Mouse (Mus musculus) C2C12 (cell line): Measurements from ENCODE around the gene Vps11. TPM values are rescaled to one million over a fixed set of nuclear protein-coding genes. Genes with fewer than 3 reads are reported as not detected.
A peak's percentile ranks its signal among the peaks of the same experiment; 100 is the strongest.

Experiments used
- H3K27me3 ChIP-seq: one replicate; pipeline ENCODE4 v1.6.1; 2011; ENCODE audit not compliant: control insufficient read depth, insufficient read depth, insufficient read length
- H3K36me3 ChIP-seq: one replicate; pipeline ENCODE4 v1.6.1; 2011; ENCODE audit not compliant: control insufficient read depth, insufficient read depth
- H3K4me3 ChIP-seq: one replicate; pipeline ENCODE4 v1.5.1; 2011; ENCODE audit warnings: mild to moderate bottlenecking, control low read depth; ENCODE audit not compliant: poor library complexity, insufficient read depth, severe bottlenecking
- H3K79me2 ChIP-seq: one replicate; pipeline ENCODE4 v1.6.1; 2011; ENCODE audit not compliant: control insufficient read depth, insufficient read depth
- H3K79me3 ChIP-seq: one replicate; pipeline ENCODE4 v1.6.1; 2011; ENCODE audit warnings: low read depth, control low read depth
- H3ac ChIP-seq: one replicate; pipeline ENCODE3; 2011; ENCODE audit warnings: low read depth; ENCODE audit not compliant: control insufficient read depth, insufficient read length
- CEBPB ChIP-seq: IDR thresholded peaks from one replicate; pipeline ENCODE4 v1.6.1; 2011; ENCODE audit warnings: low read depth, mild to moderate bottlenecking, control low read depth, moderate library complexity
- CTCF ChIP-seq: IDR thresholded peaks from one replicate; pipeline ENCODE4 v1.5.1; 2011; ENCODE audit not compliant: control insufficient read depth, insufficient read depth, insufficient read length
- FOSL1 ChIP-seq: IDR thresholded peaks from one replicate; pipeline ENCODE4 v1.8.0; 2011; ENCODE audit warnings: mild to moderate bottlenecking, low read length; ENCODE audit not compliant: poor library complexity, insufficient read depth, severe bottlenecking
- MAX ChIP-seq: IDR thresholded peaks from one replicate; pipeline ENCODE4 v1.6.1; 2011; ENCODE audit warnings: mild to moderate bottlenecking, control low read depth
- MYOD1 ChIP-seq: IDR thresholded peaks from one replicate; pipeline ENCODE4 v1.6.1; 2011; ENCODE audit warnings: low read depth; ENCODE audit not compliant: control insufficient read depth, insufficient read length
- MYOG ChIP-seq: IDR thresholded peaks from one replicate; pipeline ENCODE4 v1.6.1; 2011; ENCODE audit not compliant: control insufficient read depth, insufficient read length; ENCODE audit errors: extremely low read depth
- USF1 ChIP-seq: IDR thresholded peaks from one replicate; pipeline ENCODE4 v1.6.1; 2011; ENCODE audit warnings: low read depth, mild to moderate bottlenecking, control low read depth, moderate library complexity
- polyA plus RNA-seq: library from polyadenylated mRNA; unstranded; fragments of >200 nt; fragmentation: generic; extraction: Trizol; gene quantifications from one replicate; pipeline ENCODE4 v1.2.1, GENCODE M21; 2012; ENCODE audit warnings: missing spikeins

The Vps11 gene
- polyA plus RNA-seq, 1 experiment: 26.1 TPM

GRCm38 (mm10) chr9:44336093-44336406 is 25.4 kb downstream of the Vps11 start:
- peaks cover 34% of the 10 kb centered on the region for H3K79me2 ChIP-seq
- H3K79me3 ChIP-seq: peaks cover 23% of the 10 kb centered on the region
- peaks cover 66% of the 10 kb centered on the region for H3K36me3 ChIP-seq
- no peak for TF ChIP-seq USF1
- no peak for TF ChIP-seq CEBPB
- no peak for TF ChIP-seq CTCF
- TF ChIP-seq MYOG: no peak
- TF ChIP-seq FOSL1: no peak
- TF ChIP-seq MAX: no peak
- TF ChIP-seq MYOD1: no peak
- peak overlapping the region; percentile 86 for H3ac ChIP-seq
- H3K4me3 ChIP-seq: peak overlapping the region; percentile 86
- H3K27me3 ChIP-seq: no peaks in the 10 kb centered on the region

DNA sequence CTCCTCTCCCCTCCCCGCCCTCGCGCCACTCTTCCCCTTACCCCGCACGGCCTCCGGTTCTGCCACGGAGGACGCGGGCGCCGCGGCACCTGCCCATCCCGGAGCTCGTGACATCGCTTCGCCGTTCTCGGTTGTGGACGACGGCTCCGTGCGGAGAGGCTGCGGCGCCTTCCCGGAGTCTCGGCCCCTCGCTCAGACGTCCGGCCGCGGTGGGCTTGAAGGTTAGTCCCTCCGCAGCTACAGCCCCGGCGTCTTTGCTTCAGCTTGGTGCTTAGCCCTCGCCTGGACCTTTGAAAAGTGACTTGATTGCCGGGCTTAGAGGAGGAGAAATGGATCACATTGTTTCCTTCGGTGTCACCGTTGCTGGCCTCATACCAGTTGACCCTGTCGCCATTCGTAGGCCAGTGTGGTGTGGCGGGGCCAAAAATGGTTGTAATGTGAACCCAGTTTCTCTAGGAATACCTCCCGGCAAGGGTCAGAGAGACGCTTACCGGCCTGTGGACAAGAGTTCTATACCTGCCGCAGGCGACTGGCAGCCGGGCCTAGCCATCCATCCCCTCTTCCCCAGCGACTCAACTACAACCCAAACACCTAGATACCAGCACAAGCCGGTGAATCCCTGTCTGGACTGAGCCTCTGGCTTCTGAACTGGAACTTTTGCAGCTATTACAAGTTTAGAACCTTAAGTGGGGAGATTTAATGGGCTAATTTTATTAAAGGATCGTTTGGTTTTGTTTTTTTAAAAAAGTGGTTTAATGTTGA is 26.0 kb downstream of the Vps11 start:
- peak overlapping the region; percentile 86 for H3ac ChIP-seq
- peaks cover 34% of the 10 kb centered on the region for H3K79me2 ChIP-seq
- TF ChIP-seq FOSL1 (no peak), CEBPB (no peak), MYOD1 (no peak), USF1 (no peak), MYOG (no peak), CTCF (no peak), MAX (no peak)
- H3K4me3 ChIP-seq: peak overlapping the region; percentile 86
- no peaks in the 10 kb centered on the region for H3K27me3 ChIP-seq
- peaks cover 68% of the 10 kb centered on the region for H3K36me3 ChIP-seq
- H3K79me3 ChIP-seq: peaks cover 22% of the 10 kb centered on the region

DNA sequence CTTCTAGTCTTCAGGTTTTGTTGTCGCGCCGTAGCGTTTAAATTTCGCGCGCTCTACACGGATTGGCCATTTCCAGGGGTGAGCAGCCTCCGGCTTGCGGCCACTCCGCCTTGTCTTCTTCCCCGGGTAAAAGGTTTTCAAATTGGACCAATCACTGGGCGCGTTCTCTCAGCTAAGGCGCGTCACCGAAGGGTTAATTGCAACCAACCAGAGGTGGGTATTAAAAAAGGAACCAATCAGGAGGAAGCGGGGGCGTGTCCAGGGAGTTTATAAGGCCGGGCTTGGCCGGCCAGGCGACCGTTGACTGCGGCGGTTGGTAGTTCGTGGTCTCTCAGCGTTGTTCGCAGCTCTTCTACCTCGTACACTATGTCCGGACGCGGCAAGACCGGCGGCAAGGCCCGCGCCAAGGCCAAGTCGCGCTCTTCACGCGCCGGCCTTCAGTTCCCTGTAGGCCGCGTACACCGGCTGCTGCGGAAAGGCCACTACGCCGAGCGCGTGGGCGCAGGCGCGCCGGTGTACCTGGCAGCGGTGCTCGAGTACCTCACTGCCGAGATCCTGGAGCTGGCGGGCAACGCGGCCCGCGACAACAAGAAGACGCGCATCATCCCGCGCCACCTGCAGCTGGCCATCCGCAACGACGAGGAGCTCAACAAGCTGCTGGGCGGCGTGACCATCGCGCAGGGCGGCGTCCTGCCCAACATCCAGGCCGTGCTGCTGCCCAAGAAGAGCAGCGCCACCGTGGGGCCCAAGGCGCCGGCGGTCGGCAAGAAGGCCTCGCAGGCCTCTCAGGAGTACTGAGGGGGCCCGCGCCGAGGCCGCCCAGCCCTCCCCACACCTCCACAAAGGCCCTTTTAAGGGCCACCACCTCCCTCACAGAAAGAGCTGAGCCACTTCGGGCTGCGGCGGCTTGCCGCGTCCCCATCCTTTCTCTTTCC is 26.8 kb downstream of the Vps11 start, which contains the start of gene H2afx:
H2afx (plus strand) TSS at position 299 of the 935 bp plus-strand sequence.
- Histone ChIP-seq H3ac (peak within 1 kb of the TSS; percentile 86), H3K36me3 (peaks cover 71% of the 10 kb centered on the region), H3K79me2 (peaks cover 34% of the 10 kb centered on the region), H3K79me3 (peaks cover 22% of the 10 kb centered on the region), H3K4me3 (peak within 1 kb of the TSS; percentile 86), H3K27me3 (no peaks in the 10 kb centered on the region)
- TF ChIP-seq CEBPB: no peak
- no peak for TF ChIP-seq MYOG
- peak; percentile 57 for TF ChIP-seq CTCF
- no peak for TF ChIP-seq USF1
- no peak for TF ChIP-seq MYOD1
- no peak for TF ChIP-seq FOSL1
- TF ChIP-seq MAX: peak; percentile 80

GRCm38 (mm10) chr9:44332918-44333638 is 28.4 kb downstream of the Vps11 start:
- no peak for TF ChIP-seq FOSL1
- TF ChIP-seq MYOG: no peak
- TF ChIP-seq USF1: no peak
- no peak for TF ChIP-seq MYOD1
- TF ChIP-seq CEBPB: no peak
- Histone ChIP-seq H3K36me3 (peaks cover 77% of the 10 kb centered on the region), H3K79me2 (peaks cover 41% of the 10 kb centered on the region), H3ac (no peak overlapping the region), H3K4me3 (no peak overlapping the region), H3K79me3 (peaks cover 23% of the 10 kb centered on the region), H3K27me3 (no peaks in the 10 kb centered on the region)

DNA sequence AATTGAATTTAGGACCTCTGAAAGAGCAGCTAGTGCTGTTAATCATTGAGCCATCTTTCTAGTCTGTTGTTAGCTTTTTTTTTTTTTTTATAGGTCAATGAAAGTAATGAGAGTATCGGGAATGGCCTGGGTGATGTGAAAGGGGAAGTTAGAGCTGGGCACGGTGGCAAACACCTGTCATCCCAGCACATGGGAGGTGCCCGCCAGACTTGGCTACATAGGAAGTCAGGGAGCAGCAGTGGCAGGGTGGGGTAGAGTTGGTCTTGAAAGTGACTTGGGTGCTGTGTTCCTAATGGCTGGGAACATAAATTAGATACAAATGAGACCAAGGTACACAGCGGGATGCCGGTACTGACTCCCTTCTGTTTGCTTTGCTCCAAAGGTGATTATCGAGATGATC is 30.7 kb downstream of the Vps11 start:
- no peak overlapping the region for H3ac ChIP-seq
- peaks cover 60% of the 10 kb centered on the region for H3K36me3 ChIP-seq

More for the DNA sequence above, 30.7 kb downstream of the Vps11 start:
- Histone ChIP-seq H3K79me3 (peaks cover 17% of the 10 kb centered on the region), H3K4me3 (no peak overlapping the region), H3K27me3 (no peaks in the 10 kb centered on the region), H3K79me2 (peaks cover 29% of the 10 kb centered on the region)
- no peak for TF ChIP-seq FOSL1
- no peak for TF ChIP-seq MAX
- no peak for TF ChIP-seq USF1
- no peak for TF ChIP-seq CEBPB
- TF ChIP-seq MYOD1: no peak
- TF ChIP-seq CTCF: no peak
- no peak for TF ChIP-seq MYOG
